In genomic region chrX:20798797-20799147, GRCm38 (mm10) we compare ENCODE assay signal across 8 mouse cellular contexts. TPM values are rescaled to one million over a fixed set of nuclear protein-coding genes. Genes with fewer than 3 reads are reported as not detected.
DNase-seq lines count a peak whose midpoint lies in the region; ATAC-seq and TF ChIP-seq lines count a peak whose summit lies in the region.

No protein-coding gene starts in this region.

- no peaks in the 10 kb centered on the region for H3K27me3 ChIP-seq in intestine, embryonic 14.5 days (replicated peaks; ENCODE audit: control insufficient read depth, insufficient read depth, low read length)
- no peaks in the 10 kb centered on the region for H3K27me3 ChIP-seq in neural tube, embryonic 12.5 days (replicated peaks)

- no peak for ATAC-seq in intestine, embryonic 14.5 days (replicated peaks; ENCODE audit: low FRiP score, low TSS enrichment, low read depth)
- ATAC-seq in neural tube, embryonic 12.5 days (ENCODE audit: low FRiP score, low read depth), result no peak

- TF ChIP-seq CTCF in lung, adult 2 months (IDR thresholded peaks at IDR 0.05; ENCODE audit: insufficient read depth, low read length), result no peak
- TF ChIP-seq CTCF in embryonic fibroblast, embryonic 13.5 days (IDR thresholded peaks at IDR 0.05; ENCODE audit: borderline replicate concordance, insufficient read depth, low read length), result no peak

- peak overlapping the region; percentile 51 for H3K4me2 ChIP-seq in intestine, embryonic 14.5 days (ENCODE audit: low read length)
- H3K4me2 ChIP-seq in neural tube, embryonic 12.5 days (replicated peaks), result peak overlapping the region; percentile 56

- H3K4me1 ChIP-seq in lung, adult 2 months (ENCODE audit: control insufficient read depth, insufficient read depth, low read length), result no peaks in the 10 kb centered on the region
- no peaks in the 10 kb centered on the region for H3K4me1 ChIP-seq in embryonic fibroblast, embryonic 13.5 days (ENCODE audit: control insufficient read depth, insufficient read depth, low read length)
- H3K4me1 ChIP-seq in intestine, embryonic 14.5 days (replicated peaks; ENCODE audit: control insufficient read depth, insufficient read depth, low read length), result no peaks in the 10 kb centered on the region
- H3K4me1 ChIP-seq in neural tube, embryonic 12.5 days, result no peaks in the 10 kb centered on the region

- no peak for DNase-seq in lung, adult 2 months
- no peak for DNase-seq in lung, postnatal 14 days
- no peak for DNase-seq in intestine, embryonic 14.5 days (ENCODE audit: low spot score)
- no peak for DNase-seq in c-Kit-positive CD71-positive TER-119-positive erythroid progenitor cells, embryonic 14.5 days (ENCODE audit: low spot score)
- no peak for DNase-seq in gastrocnemius, postnatal 10 days
- no peak for DNase-seq in left cerebral cortex, postnatal 25 days (ENCODE audit: low spot score in 2 of 2)

- peak overlapping the region; percentile 80 for H3K4me3 ChIP-seq in lung, adult 2 months (replicated peaks; ENCODE audit: extremely low read depth, low read depth, low read length)
- peak overlapping the region; percentile 38; the same call in 1 of the 2 replicates for H3K4me3 ChIP-seq in embryonic fibroblast, embryonic 13.5 days (ENCODE audit: insufficient read depth, low read length)
- peak overlapping the region; percentile 40 for H3K4me3 ChIP-seq in intestine, embryonic 14.5 days (ENCODE audit: low read depth, low read length)
- H3K4me3 ChIP-seq in neural tube, embryonic 12.5 days, result peak overlapping the region; percentile 39

- H3K9me3 ChIP-seq in intestine, embryonic 14.5 days (ENCODE audit: control insufficient read depth, low read length), result no peaks in the 10 kb centered on the region
- H3K9me3 ChIP-seq in neural tube, embryonic 12.5 days, result no peaks in the 10 kb centered on the region

- 39% methylated on average over 7 of the region's 7 CpGs for WGBS in lung, adult 2 months
- 12% methylated on average over 7 of the region's 7 CpGs for WGBS in intestine, embryonic 14.5 days
- 23% methylated on average over 7 of the region's 7 CpGs for WGBS in neural tube, embryonic 12.5 days

- intact Hi-C loops in left cerebral cortex, postnatal 25 days (cut with DNase I), result loop anchor here (1.0 kb wide), 1 partner anchor 21 kb away; no protein-coding TSS in a partner anchor

- H3K27ac ChIP-seq in embryonic fibroblast, embryonic 13.5 days (ENCODE audit: insufficient read depth, low read length), result no peak overlapping the region
- peak overlapping the region; percentile 90 for H3K27ac ChIP-seq in intestine, embryonic 14.5 days (ENCODE audit: low read depth)
- peak overlapping the region; percentile 76; the same call in 1 of the 2 replicates for H3K27ac ChIP-seq in neural tube, embryonic 12.5 days

- H3K36me3 ChIP-seq in intestine, embryonic 14.5 days (ENCODE audit: control insufficient read depth, insufficient read depth, low read length), result no peaks in the 10 kb centered on the region
- H3K36me3 ChIP-seq in neural tube, embryonic 12.5 days, result no peaks in the 10 kb centered on the region

- no peak for TF ChIP-seq POLR2A in lung, adult 2 months (IDR thresholded peaks at IDR 0.05; ENCODE audit: borderline replicate concordance, extremely low read depth, low read depth, low read length)
- 0 out of 2 replicates have a peak, but pooled peaks have one; percentile 6 for TF ChIP-seq POLR2A in embryonic fibroblast, embryonic 13.5 days (IDR thresholded peaks at IDR 0.05; ENCODE audit: low read depth, low read length)

- peak overlapping the region; percentile 63 for H3K9ac ChIP-seq in intestine, embryonic 14.5 days (ENCODE audit: low read length)
- H3K9ac ChIP-seq in neural tube, embryonic 12.5 days, result peak overlapping the region; percentile 59

RNA-seq across cellular contexts. Expression of gene Araf, which starts 1.2 kb away (rescaled TPM):
- 149 and 167 TPM in 2 replicates for polyA plus RNA-seq in lung, adult 2 months (2012; rRNA removed)
- 76.4 and 90.9 TPM in 2 replicates for polyA plus RNA-seq in embryonic fibroblast, embryonic 13.5 days (2011; ENCODE audit: insufficient read length, low read depth, missing spikeins)
- 95.7 and 110 TPM in 2 replicates for polyA plus RNA-seq in intestine, embryonic 14.5 days (2014; fragmentation: Nextera tagmentation; extraction: Ambion mirVana)
- polyA plus RNA-seq in neural tube, embryonic 12.5 days (2016; fragmentation: Nextera tagmentation; extraction: Ambion mirVana), result 172 and 181 TPM in 2 replicates
- total RNA-seq in gastrocnemius, postnatal 10 days (2021), result 10 to 100 TPM; 78.8 to 79.6 TPM
- total RNA-seq in left cerebral cortex, postnatal 25 days (2021), result 100 to 1,000 TPM; 183 to 190 TPM
